20 mouse cellular contexts compared by ENCODE assay signal in genomic region chr11:64044024-64044423, GRCm38 (mm10). TPM values are rescaled to one million over a fixed set of nuclear protein-coding genes. Genes with fewer than 3 reads are reported as not detected.
DNase-seq lines count a peak whose midpoint lies in the region; ATAC-seq lines count a peak whose summit lies in the region.
"Had no signal": no experiment of that assay in that cellular context is flagged by ENCODE, and none has a peak within 500 bp of the region (broad histone marks: within the 10 kb centered on the region; RNA-seq: fewer than 3 reads in every experiment).

No protein-coding gene starts in this region.

- no peak for ATAC-seq in cerebellum, adult (ENCODE audit: insufficient number of reproducible peaks, low FRiP score, low TSS enrichment)
- ATAC-seq: activated CD4-positive, CD25-positive, alpha-beta regulatory T cell, adult 4 months; hindbrain, postnatal 0 days; intestine, embryonic 16.5 days; midbrain, embryonic 16.5 days had no signal

- DNase-seq in cerebellum, adult 11-12 months: peak; percentile 22
- peak; percentile 7 for DNase-seq in layer of hippocampus, adult 9-11 months
- DNase-seq in layer of hippocampus, postnatal 25 days (ENCODE audit: extremely low spot score in 1 of 2, low spot score in 1 of 2): no peak
- peak; percentile 74 for DNase-seq in adipocyte (ENCODE audit: low spot score)
- DNase-seq in fat pad, adult 2 months (ENCODE audit: extremely low read depth, low read depth, low spot score): peak; percentile 70
- DNase-seq in B cell, adult 2 months: no peak
- DNase-seq in spleen, adult 12 weeks (ENCODE audit: low spot score): no peak
- DNase-seq: adrenal gland, postnatal 25 days; kidney, postnatal 25 days; lung, embryonic 14.5 days; lung, postnatal 4 days; retina, postnatal 1 day; right cerebral cortex, postnatal 25 days; thymus, adult 18-20 months; thymus, postnatal 36 days had no signal

RNA-seq across cellular contexts. Expression of gene Cox10, which starts 35.2 kb away (rescaled TPM):
- total RNA-seq in layer of hippocampus, postnatal 25 days (2021): 10 to 100 TPM; 22.2 to 23.1 TPM

Comparison
In these comparisons a context has a peak if more than half of its experiments do, and no peak if none do; other contexts are left out.
1. DNase-seq: peak in cerebellum, adult 11-12 months (single experiment), layer of hippocampus, adult 9-11 months (single experiment), adipocyte (single experiment) and fat pad, adult 2 months (single experiment); none in layer of hippocampus, postnatal 25 days (0 of 2), B cell, adult 2 months (0 of 2) and spleen, adult 12 weeks (single experiment).